Mouse (Mus musculus) spleen, adult 2 months (tissue): Measurements from ENCODE around the gene Fam160a2.

Source experiments
- CTCF ChIP-seq: fragments of 200-500 bp; IDR thresholded peaks from 2 replicates; pipeline ENCODE4 v1.5.1; 2011; ENCODE audit warnings: mild to moderate bottlenecking, inconsistent platforms; ENCODE audit not compliant: insufficient read depth, insufficient read length, insufficient replicate concordance; ENCODE audit errors: extremely low read depth
- POLR2A ChIP-seq: fragments of 200-500 bp; IDR thresholded peaks from 2 replicates; pipeline ENCODE4 v1.6.1; 2011; ENCODE audit warnings: low read depth, low read length, inconsistent platforms

GRCm38 (mm10) chr7:105342752-105343151, 57.1 kb downstream of the Fam160a2 start:
- no peak for TF ChIP-seq POLR2A
- no peak for TF ChIP-seq CTCF
